Mouse (Mus musculus): Measurements from ENCODE around the gene Syngr3. TPM values are rescaled to one million over a fixed set of nuclear protein-coding genes. Genes with fewer than 3 reads are reported as not detected.

The Syngr3 gene
- total and polyA plus RNA-seq, 3 experiments, result 0.15 to 0.68 TPM; not detected in 1

- Histone ChIP-seq H3K27ac (ENCODE audit: control insufficient read depth, low read depth, low read length) (no peak overlapping the region), H3K9me3 (replicated peaks; ENCODE audit: insufficient read depth, low read length) (no peaks in the 10 kb centered on the region), H3K4me1 (ENCODE audit: control insufficient read depth in 1 of 2, insufficient read depth in 2 of 2, low read length in 2 of 2) (peaks cover 0 to 12% of the 10 kb centered on the region in 2 experiments; a peak in 3 of 4 replicates), H3K27me3 (ENCODE audit: control insufficient read depth in 1 of 2, insufficient read depth in 2 of 2, low read length in 2 of 2) (no peaks in the 10 kb centered on the region), H3K9ac (ENCODE audit: control insufficient read depth, low read depth, low read length, poor library complexity, severe bottlenecking) (no peak overlapping the region), H3K79me2 (ENCODE audit: control insufficient read depth, insufficient read depth, low read length, poor library complexity) (peaks cover under 1% of the 10 kb centered on the region), H3K4me3 (ENCODE audit: control insufficient read depth in 1 of 2, insufficient read depth in 1 of 2, low read depth in 2 of 2, low read length in 2 of 2) (no peak overlapping the region), H3K36me3 (ENCODE audit: control insufficient read depth in 1 of 2, insufficient read depth in 2 of 2, low read length in 2 of 2) (peaks cover 0 to 5% of the 10 kb centered on the region in 2 experiments; a peak in 1 of 4 replicates)
- TF ChIP-seq POLR2A (IDR thresholded peaks at IDR 0.05; ENCODE audit: control insufficient read depth in 1 of 2, insufficient read depth in 1 of 2, low read depth in 1 of 2, low read length in 2 of 2, poor library complexity in 1 of 2), result no peak
- no peak for DNase-seq (ENCODE audit: low read depth, low spot score)
Measured at GRCm38 (mm10) chr17:24729067-24729466, 39.3 kb upstream of the Syngr3 start.

- TF ChIP-seq TCF12 (IDR thresholded peaks at IDR 0.05; ENCODE audit: low read depth, low read length) (no peak), ELF1 (IDR thresholded peaks at IDR 0.05; ENCODE audit: low read depth, low read length) (no peak), MXI1 (IDR thresholded peaks at IDR 0.05; ENCODE audit: low read depth, low read length) (no peak), POLR2A (IDR thresholded peaks at IDR 0.05; ENCODE audit: control insufficient read depth in 1 of 2, insufficient read depth in 1 of 2, low read depth in 1 of 2, low read length in 2 of 2, poor library complexity in 1 of 2) (no peak), SIN3A (IDR thresholded peaks at IDR 0.05; ENCODE audit: low read length) (no peak), RCOR1 (IDR thresholded peaks at IDR 0.05; ENCODE audit: low read depth, low read length) (no peak), JUND (IDR thresholded peaks at IDR 0.05; ENCODE audit: low read depth, low read length) (no peak), MAX (IDR thresholded peaks at IDR 0.05; ENCODE audit: low read length) (no peak), MAZ (IDR thresholded peaks at IDR 0.05; ENCODE audit: low read depth, low read length) (no peak), UBTF (IDR thresholded peaks at IDR 0.05; ENCODE audit: borderline replicate concordance, insufficient read depth, low read depth, low read length) (no peak), POLR2AphosphoS5 (IDR thresholded peaks at IDR 0.05; ENCODE audit: borderline replicate concordance, low read depth, low read length) (no peak), GATA1 (IDR thresholded peaks at IDR 0.05; ENCODE audit: low read depth, low read length) (no peak), MYB (IDR thresholded peaks at IDR 0.05; ENCODE audit: low read depth, low read length) (no peak), TBP (IDR thresholded peaks at IDR 0.05; ENCODE audit: low read depth, low read length) (no peak), POLR2AphosphoS2 (IDR thresholded peaks at IDR 0.05; ENCODE audit: low read length) (no peak)
- H3K27me3 ChIP-seq (ENCODE audit: control insufficient read depth in 1 of 2, insufficient read depth in 2 of 2, low read length in 2 of 2), result no peaks in the 10 kb centered on the region
- no peaks in the 10 kb centered on the region for H3K9me3 ChIP-seq (replicated peaks; ENCODE audit: insufficient read depth, low read length)
- peaks cover 0 to 12% of the 10 kb centered on the region in 2 experiments; a peak in 3 of 4 replicates for H3K4me1 ChIP-seq (ENCODE audit: control insufficient read depth in 1 of 2, insufficient read depth in 2 of 2, low read length in 2 of 2)
- peaks cover 0 to 5% of the 10 kb centered on the region in 2 experiments; a peak in 1 of 4 replicates for H3K36me3 ChIP-seq (ENCODE audit: control insufficient read depth in 1 of 2, insufficient read depth in 2 of 2, low read length in 2 of 2)
- H3K4me3 ChIP-seq (ENCODE audit: control insufficient read depth in 1 of 2, insufficient read depth in 1 of 2, low read depth in 2 of 2, low read length in 2 of 2), result no peak overlapping the region
- peaks cover 10% of the 10 kb centered on the region for H3K79me2 ChIP-seq (ENCODE audit: control insufficient read depth, insufficient read depth, low read length, poor library complexity)
- no peak for DNase-seq (ENCODE audit: low read depth, low spot score)
- no peak overlapping the region for H3K27ac ChIP-seq (ENCODE audit: control insufficient read depth, low read depth, low read length)
- H3K9ac ChIP-seq (ENCODE audit: control insufficient read depth, low read depth, low read length, poor library complexity, severe bottlenecking), result no peak overlapping the region
Measured at GRCm38 (mm10) chr17:24728184-24728583, 38.4 kb upstream of the Syngr3 start.

DNA sequence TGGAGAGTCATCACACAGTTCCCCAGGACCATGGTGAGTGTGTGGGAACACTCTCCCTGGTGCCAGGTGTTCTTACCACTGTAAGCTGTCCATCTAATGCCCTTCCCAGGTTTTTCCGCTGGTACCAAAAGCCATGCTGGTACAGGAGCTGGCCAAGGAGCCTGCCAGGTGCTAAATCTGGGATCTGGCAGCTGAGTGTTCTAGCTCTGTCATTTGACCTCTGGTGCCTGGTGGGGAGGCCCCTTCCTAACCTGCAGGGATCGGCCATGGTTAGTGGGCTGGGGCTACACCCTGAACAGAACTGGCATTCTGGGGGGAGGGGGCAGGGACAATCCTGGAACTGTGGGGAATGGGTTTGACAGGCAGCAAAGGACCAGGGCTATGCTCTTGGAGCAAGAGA lies 37.9 kb upstream of the Syngr3 start, which contains the start of gene Rpl3l:
Rpl3l (plus strand) TSS at position 203 of the 400 bp plus-strand sequence.
- DNase-seq (ENCODE audit: low read depth, low spot score), result no peak
- H3K9me3 ChIP-seq (replicated peaks; ENCODE audit: insufficient read depth, low read length), result no peaks in the 10 kb centered on the region
- peaks cover 0 to 12% of the 10 kb centered on the region in 2 experiments; a peak in 3 of 4 replicates for H3K4me1 ChIP-seq (ENCODE audit: control insufficient read depth in 1 of 2, insufficient read depth in 2 of 2, low read length in 2 of 2)
- TF ChIP-seq MYC (IDR thresholded peaks at IDR 0.05; ENCODE audit: low read depth, low read length) (no peak), SIN3A (IDR thresholded peaks at IDR 0.05; ENCODE audit: low read length) (no peak), ELF1 (IDR thresholded peaks at IDR 0.05; ENCODE audit: low read depth, low read length) (no peak), ZMIZ1 (IDR thresholded peaks at IDR 0.05; ENCODE audit: low read depth, low read length) (no peak), GATA1 (IDR thresholded peaks at IDR 0.05; ENCODE audit: low read depth, low read length) (no peak), KAT2A (conservative IDR thresholded peaks at IDR 0.05; ENCODE audit: low read depth, low read length) (no peak), NRF1 (IDR thresholded peaks at IDR 0.05; ENCODE audit: insufficient read depth, low read depth, low read length, poor library complexity, severe bottlenecking) (no peak), SMC3 (IDR thresholded peaks at IDR 0.05; ENCODE audit: low read depth, low read length) (no peak), EP300 (IDR thresholded peaks at IDR 0.05; ENCODE audit: low read depth in 1 of 2, low read length in 2 of 2) (no peak), UBTF (IDR thresholded peaks at IDR 0.05; ENCODE audit: borderline replicate concordance, insufficient read depth, low read depth, low read length) (no peak), HCFC1 (IDR thresholded peaks at IDR 0.05; ENCODE audit: low read depth, low read length) (no peak)
- peaks cover 0 to 5% of the 10 kb centered on the region in 2 experiments; a peak in 1 of 4 replicates for H3K36me3 ChIP-seq (ENCODE audit: control insufficient read depth in 1 of 2, insufficient read depth in 2 of 2, low read length in 2 of 2)
- no peak within 1 kb of the TSS for H3K4me3 ChIP-seq (ENCODE audit: control insufficient read depth in 1 of 2, insufficient read depth in 1 of 2, low read depth in 2 of 2, low read length in 2 of 2)
- no peaks in the 10 kb centered on the region for H3K27me3 ChIP-seq (ENCODE audit: control insufficient read depth in 1 of 2, insufficient read depth in 2 of 2, low read length in 2 of 2)
- no peak within 1 kb of the TSS for H3K9ac ChIP-seq (ENCODE audit: control insufficient read depth, low read depth, low read length, poor library complexity, severe bottlenecking)
- no peak within 1 kb of the TSS for H3K27ac ChIP-seq (ENCODE audit: control insufficient read depth, low read depth, low read length)
- H3K79me2 ChIP-seq (ENCODE audit: control insufficient read depth, insufficient read depth, low read length, poor library complexity), result peaks cover 12% of the 10 kb centered on the region
